Mouse (Mus musculus): ENCODE measurements around the gene Cidec. TPM values are rescaled to one million over a fixed set of nuclear protein-coding genes. Genes with fewer than 3 reads are reported as not detected.

The Cidec gene
- polyA plus RNA-seq, 1 experiment from 2014 or later = not detected

- peak overlapping the region; percentile 85 for H3K4me3 ChIP-seq
- no peak for ATAC-seq (ENCODE audit: low FRiP score)
- peaks cover 17% of the 10 kb centered on the region for H3K4me1 ChIP-seq
- 88% methylated on average over 6 of the region's 6 CpGs for WGBS
- no peaks in the 10 kb centered on the region for H3K9me3 ChIP-seq (replicated peaks)
- H3K27ac ChIP-seq = no peak overlapping the region
- H3K36me3 ChIP-seq = peaks cover 57% of the 10 kb centered on the region
- peak overlapping the region; percentile 96 for H3K4me2 ChIP-seq (replicated peaks)
- peak overlapping the region; percentile 96; the same call in 1 of the 2 replicates for H3K9ac ChIP-seq
- H3K27me3 ChIP-seq = no peaks in the 10 kb centered on the region
Observed at GRCm38 (mm10) chr6:113379246-113379645, 56.3 kb downstream of the Cidec start.

GRCm38 (mm10) chr6:113377496-113378385 is 57.8 kb downstream of the Cidec start, which contains the start of the genes Tada3 and Arpc4:
Tada3 (minus strand) TSS chr6:113377883.
Arpc4 (plus strand) TSS chr6:113378115.
- peak within 1 kb of the TSS; percentile 96 for H3K4me2 ChIP-seq (replicated peaks)
- peaks cover 53% of the 10 kb centered on the region for H3K36me3 ChIP-seq
- H3K4me1 ChIP-seq = peaks cover 17% of the 10 kb centered on the region
- no peaks in the 10 kb centered on the region for H3K9me3 ChIP-seq (replicated peaks)
- H3K4me3 ChIP-seq = peak within 1 kb of the TSS; percentile 85
- peak within 1 kb of the TSS; percentile 95 for H3K27ac ChIP-seq
- no peaks in the 10 kb centered on the region for H3K27me3 ChIP-seq
- WGBS = under 1% methylated on average over 61 of the region's 61 CpGs
- peak within 1 kb of the TSS; percentile 96 for H3K9ac ChIP-seq
- ATAC-seq (ENCODE audit: low FRiP score) = peak; percentile 95

GRCm38 (mm10) chr6:113377172-113377495 is 58.4 kb downstream of the Cidec start:
- Histone ChIP-seq H3K4me2 (replicated peaks) (peak overlapping the region; percentile 96), H3K36me3 (peaks cover 54% of the 10 kb centered on the region), H3K9ac (peak overlapping the region; percentile 96), H3K9me3 (replicated peaks) (no peaks in the 10 kb centered on the region), H3K27me3 (no peaks in the 10 kb centered on the region), H3K27ac (peak overlapping the region; percentile 95), H3K4me1 (peaks cover 17% of the 10 kb centered on the region), H3K4me3 (peak overlapping the region; percentile 85)
- no peak for ATAC-seq (ENCODE audit: low FRiP score)
- 12% methylated on average over 7 of the region's 7 CpGs for WGBS

Small RNA genes lying within 50 kb of the gene (microRNA-seq; reads per million reads assigned to microRNA genes)
- gene Gm24387 = not detected

Other genes with a start within 250 kb of the Cidec start
- gene Lhfpl4, start 240.4 kb downstream of the Cidec start, polyA plus RNA-seq (2016; fragmentation: Nextera tagmentation; extraction: Ambion mirVana) = 41.1 and 43.0 TPM in 2 replicates
- 43.3 and 43.8 TPM in 2 replicates for gene Mtmr14, start 197.9 kb downstream of the Cidec start, polyA plus RNA-seq (2016; fragmentation: Nextera tagmentation; extraction: Ambion mirVana)
- gene Cpne9, start 153.5 kb downstream of the Cidec start, polyA plus RNA-seq (2016; fragmentation: Nextera tagmentation; extraction: Ambion mirVana) = 0.39 and 0.42 TPM in 2 replicates
- 28.2 and 28.4 TPM in 2 replicates for gene Brpf1, start 128.6 kb downstream of the Cidec start, polyA plus RNA-seq (2016; fragmentation: Nextera tagmentation; extraction: Ambion mirVana)
- gene Ogg1, start 108.8 kb downstream of the Cidec start, polyA plus RNA-seq (2016; fragmentation: Nextera tagmentation; extraction: Ambion mirVana) = 11.1 and 12.0 TPM in 2 replicates
- 72.5 and 78.4 TPM in 2 replicates for gene Camk1, start 91.8 kb downstream of the Cidec start, polyA plus RNA-seq (2016; fragmentation: Nextera tagmentation; extraction: Ambion mirVana)
- gene Tada3, start 57.9 kb downstream of the Cidec start, polyA plus RNA-seq (2016; fragmentation: Nextera tagmentation; extraction: Ambion mirVana) = 64.5 and 66.0 TPM in 2 replicates
- gene Arpc4, start 57.6 kb downstream of the Cidec start, polyA plus RNA-seq (2016; fragmentation: Nextera tagmentation; extraction: Ambion mirVana) = 363 and 371 TPM in 2 replicates
- gene Ttll3, start 46.5 kb downstream of the Cidec start, polyA plus RNA-seq (2016; fragmentation: Nextera tagmentation; extraction: Ambion mirVana) = 8.0 and 8.9 TPM in 2 replicates
- 22.0 and 26.1 TPM in 2 replicates for gene Rpusd3, start 16.4 kb downstream of the Cidec start, polyA plus RNA-seq (2016; fragmentation: Nextera tagmentation; extraction: Ambion mirVana)
- gene Jagn1, start 6.8 kb upstream of the Cidec start, polyA plus RNA-seq (2016; fragmentation: Nextera tagmentation; extraction: Ambion mirVana) = 69.2 and 71.3 TPM in 2 replicates
- gene Il17re, start 22.7 kb upstream of the Cidec start, polyA plus RNA-seq (2016; fragmentation: Nextera tagmentation; extraction: Ambion mirVana) = 0.74 and 1.1 TPM in 2 replicates
- gene Il17rc, start 35.7 kb upstream of the Cidec start, polyA plus RNA-seq (2016; fragmentation: Nextera tagmentation; extraction: Ambion mirVana) = 5.4 and 6.0 TPM in 2 replicates
- 47.5 and 54.3 TPM in 2 replicates for gene Creld1, start 47.5 kb upstream of the Cidec start, polyA plus RNA-seq (2016; fragmentation: Nextera tagmentation; extraction: Ambion mirVana)
- 2.8 and 3.7 TPM in 2 replicates for gene Prrt3, start 66.2 kb upstream of the Cidec start, polyA plus RNA-seq (2016; fragmentation: Nextera tagmentation; extraction: Ambion mirVana)
- gene Emc3, start 95.9 kb upstream of the Cidec start, polyA plus RNA-seq (2016; fragmentation: Nextera tagmentation; extraction: Ambion mirVana) = 91.6 and 94.0 TPM in 2 replicates
- gene Fancd2, start 95.9 kb upstream of the Cidec start, polyA plus RNA-seq (2016; fragmentation: Nextera tagmentation; extraction: Ambion mirVana) = 8.8 and 10.4 TPM in 2 replicates
- 0.22 and 0.27 TPM in 2 replicates for gene Fancd2os, start 165.0 kb upstream of the Cidec start, polyA plus RNA-seq (2016; fragmentation: Nextera tagmentation; extraction: Ambion mirVana)
- 201 and 207 TPM in 2 replicates for gene Brk1, start 169.0 kb upstream of the Cidec start, polyA plus RNA-seq (2016; fragmentation: Nextera tagmentation; extraction: Ambion mirVana)
- 62.7 and 63.1 TPM in 2 replicates for gene Vhl, start 188.2 kb upstream of the Cidec start, polyA plus RNA-seq (2016; fragmentation: Nextera tagmentation; extraction: Ambion mirVana)
- 3.2 and 3.4 TPM in 2 replicates for gene Irak2, start 202.7 kb upstream of the Cidec start, polyA plus RNA-seq (2016; fragmentation: Nextera tagmentation; extraction: Ambion mirVana)

All from hindbrain, embryonic 12.5 days (tissue).